Mouse (Mus musculus) kidney, embryonic 16.5 days (tissue): ENCODE measurements around the gene Ctnnd2. TPM values are rescaled to one million over a fixed set of nuclear protein-coding genes. Genes with fewer than 3 reads are reported as not detected.

Source experiments
- ATAC-seq: fragments of 200-750 bp; cut with Nextera tagmentation; 2 replicates; pipeline ENCODE4 v1.8.0; 2017; ENCODE audit warnings: moderate TSS enrichment; ENCODE audit not compliant: low FRiP score, low TSS enrichment
- H3K27ac ChIP-seq: fragments of 300-500 bp; sonication (generic); 2 replicates; pipeline ENCODE4 v1.5.1; 2014; ENCODE audit warnings: low read length
- H3K27me3 ChIP-seq: fragments of 300-500 bp; sonication (generic); 2 replicates; pipeline ENCODE4 v1.6.1; 2014; ENCODE audit warnings: low read length, control low read depth, mixed read lengths; ENCODE audit not compliant: insufficient read depth
- H3K36me3 ChIP-seq: fragments of 300-500 bp; sonication (generic); 2 replicates; pipeline ENCODE4 v1.6.1; 2014; ENCODE audit warnings: low read length, control low read depth, mixed read lengths; ENCODE audit not compliant: insufficient read depth
- H3K4me1 ChIP-seq: fragments of 300-500 bp; sonication (generic); 2 replicates; pipeline ENCODE4 v1.6.1; 2014; ENCODE audit warnings: low read length, control low read depth, mixed read lengths; ENCODE audit not compliant: insufficient read depth
- H3K4me2 ChIP-seq: fragments of 300-500 bp; sonication (generic); replicated peaks from 2 replicates; pipeline ENCODE4 v1.6.1; 2014; ENCODE audit warnings: low read depth, low read length
- H3K4me3 ChIP-seq: fragments of 300-500 bp; sonication (generic); 2 replicates; pipeline ENCODE4 v1.5.1; 2014; ENCODE audit warnings: mild to moderate bottlenecking, low read length
- H3K9ac ChIP-seq: fragments of 300-500 bp; sonication (generic); replicated peaks from 2 replicates; pipeline ENCODE4 v1.6.1; 2014; ENCODE audit warnings: low read length
- H3K9me3 ChIP-seq: fragments of 300-500 bp; sonication (generic); 2 replicates; pipeline ENCODE4 v1.6.1; 2016; ENCODE audit warnings: low read length, control low read depth
- WGBS: fragments of 180-500 bp; shearing (Covaris S2); extraction: QIAGEN DNeasy Blood & Tissue Kit; methylation state at CpG from one replicate; pipeline ENCODE4 v1.1.7; 2014; 5-methylcytosine and 5-hydroxymethylcytosine counted together
- polyA plus RNA-seq: library from polyadenylated mRNA; unstranded; fragments of >200 nt; fragmentation: Nextera tagmentation; extraction: Ambion mirVana; gene quantifications from 2 replicates; pipeline ENCODE4 v1.2.1, GENCODE M21; 2015

Gene Ctnnd2
- polyA plus RNA-seq, 1 experiment from 2014 or later, result 3.6 TPM

DNA sequence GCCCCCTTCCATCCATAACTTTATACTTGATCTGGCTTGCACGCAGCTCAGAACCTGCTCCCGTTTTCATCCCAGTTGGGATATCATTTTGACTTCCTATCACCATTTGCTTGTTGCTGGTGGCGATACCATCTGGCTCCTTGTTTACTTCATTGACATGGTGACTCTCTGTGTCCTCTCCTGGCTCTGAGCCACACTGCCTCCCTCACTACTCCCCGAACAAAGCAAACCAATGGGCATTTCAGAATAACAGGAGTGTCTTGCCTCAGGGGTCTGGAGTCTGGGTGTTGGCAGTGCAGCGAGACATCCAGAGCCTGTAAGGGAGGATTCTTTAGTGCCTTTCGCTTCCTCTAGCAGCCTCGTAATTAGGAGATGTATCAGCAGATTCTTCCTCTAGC is 113.9 kb downstream of the Ctnnd2 start:
- no peaks in the 10 kb centered on the region for H3K36me3 ChIP-seq
- no peak for ATAC-seq
- H3K4me1 ChIP-seq, result no peaks in the 10 kb centered on the region
- no peak overlapping the region for H3K9ac ChIP-seq
- no peak overlapping the region for H3K4me2 ChIP-seq
- H3K27ac ChIP-seq, result no peak overlapping the region
- WGBS, result 92% methylated on average over 7 of the region's 7 CpGs
- H3K27me3 ChIP-seq, result no peaks in the 10 kb centered on the region
- no peak overlapping the region for H3K4me3 ChIP-seq
- H3K9me3 ChIP-seq, result no peaks in the 10 kb centered on the region

DNA sequence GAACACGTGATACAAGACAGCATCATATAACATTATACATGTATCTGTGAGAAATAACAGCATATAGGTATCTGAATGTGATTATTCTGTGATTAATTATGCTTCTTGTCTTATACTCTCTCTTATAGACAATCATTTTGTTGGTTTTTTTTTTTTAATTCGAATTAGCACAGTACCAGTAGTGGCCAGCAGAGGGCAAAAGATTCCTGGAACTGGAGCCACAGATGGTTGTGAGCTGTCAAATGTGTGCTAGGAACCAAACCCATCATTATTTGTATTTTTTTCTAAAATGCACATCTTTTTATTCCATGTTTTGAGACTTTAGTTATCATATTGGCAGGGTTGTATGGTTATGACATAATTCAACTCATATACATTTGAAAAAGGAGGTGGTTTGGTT is 130.4 kb downstream of the Ctnnd2 start:
- 0 out of 2 replicates have a peak, but pooled peaks cover 6% of the 10 kb centered on the region for H3K9me3 ChIP-seq
- no peaks in the 10 kb centered on the region for H3K36me3 ChIP-seq
- H3K27me3 ChIP-seq, result no peaks in the 10 kb centered on the region
- no peak overlapping the region for H3K9ac ChIP-seq
- ATAC-seq, result no peak
- H3K4me3 ChIP-seq, result no peak overlapping the region
- H3K4me2 ChIP-seq, result no peak overlapping the region
- no peak overlapping the region for H3K27ac ChIP-seq
- H3K4me1 ChIP-seq, result no peaks in the 10 kb centered on the region
- 77% methylated on average over 2 of the region's 2 CpGs for WGBS

- no peaks in the 10 kb centered on the region for H3K27me3 ChIP-seq
- no peak overlapping the region for H3K4me2 ChIP-seq
- H3K4me3 ChIP-seq, result no peak overlapping the region
- 93% methylated on average over 7 of the region's 7 CpGs for WGBS
- 0 out of 2 replicates have a peak, but pooled peaks cover 6% of the 10 kb centered on the region for H3K9me3 ChIP-seq
- no peak overlapping the region for H3K9ac ChIP-seq
- no peak for ATAC-seq
- H3K4me1 ChIP-seq, result no peaks in the 10 kb centered on the region
- H3K36me3 ChIP-seq, result no peaks in the 10 kb centered on the region
- H3K27ac ChIP-seq, result no peak overlapping the region
These were observed 134.0 kb downstream of the Ctnnd2 start for GRCm38 (mm10) chr15:30306437-30306836.

GRCm38 (mm10) chr15:30322543-30322942 is 150.2 kb downstream of the Ctnnd2 start:
- Histone ChIP-seq H3K27ac (no peak overlapping the region), H3K36me3 (no peaks in the 10 kb centered on the region), H3K4me3 (no peak overlapping the region), H3K9me3 (no peaks in the 10 kb centered on the region), H3K27me3 (no peaks in the 10 kb centered on the region), H3K4me1 (no peaks in the 10 kb centered on the region), H3K4me2 (no peak overlapping the region), H3K9ac (no peak overlapping the region)
- ATAC-seq, result no peak
- WGBS, result 79% methylated on average over 2 of the region's 2 CpGs

DNA sequence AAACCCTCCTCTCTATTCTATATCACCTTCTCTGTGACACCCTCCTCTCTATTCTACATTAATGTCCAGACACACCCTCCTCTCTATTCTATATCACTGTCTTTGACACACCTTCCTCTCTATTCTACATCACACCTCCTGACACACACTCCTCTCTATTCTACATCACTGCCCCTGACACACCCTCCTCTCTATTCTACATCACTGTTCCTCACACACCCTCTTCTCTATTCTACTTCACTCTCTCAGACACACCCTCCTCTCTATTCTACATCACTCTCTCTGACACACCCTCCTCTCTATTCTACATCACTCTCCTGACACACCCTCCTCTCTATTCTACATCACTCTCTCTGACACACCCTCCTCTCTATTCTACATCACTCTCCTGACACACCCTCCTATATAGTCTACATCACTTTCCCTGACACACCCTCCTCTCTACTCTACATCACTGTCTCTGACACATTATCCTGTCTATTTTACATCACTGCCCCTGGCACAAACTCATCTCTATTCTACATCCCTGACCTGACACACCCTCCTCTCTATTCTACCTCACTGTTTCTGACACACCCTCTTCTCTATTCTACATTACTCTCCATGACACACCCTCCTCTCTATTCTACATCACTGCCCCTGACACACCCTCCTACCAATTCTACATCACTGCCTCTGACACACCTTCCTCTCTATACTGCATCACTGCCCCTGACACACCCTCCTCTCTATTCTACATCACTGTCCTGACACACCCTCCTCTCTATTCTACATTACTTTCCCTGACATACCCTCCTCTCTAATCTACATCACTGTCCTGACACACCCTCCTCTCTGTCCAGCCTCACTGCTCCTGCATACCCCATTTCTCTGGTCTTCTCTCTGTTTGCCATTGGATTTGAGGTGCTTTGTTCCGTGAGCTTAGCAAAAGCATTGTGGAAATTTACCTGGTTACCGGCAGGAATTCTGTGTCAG is 161.2 kb downstream of the Ctnnd2 start:
- Histone ChIP-seq H3K36me3 (no peaks in the 10 kb centered on the region), H3K4me3 (no peak overlapping the region), H3K27ac (no peak overlapping the region), H3K4me1 (no peaks in the 10 kb centered on the region), H3K27me3 (no peaks in the 10 kb centered on the region), H3K9me3 (no peaks in the 10 kb centered on the region), H3K9ac (no peak overlapping the region), H3K4me2 (no peak overlapping the region)
- WGBS, result 69% methylated on average over 2 of the region's 2 CpGs
- no peak for ATAC-seq

GRCm38 (mm10) chr15:30338585-30339197 is 166.3 kb downstream of the Ctnnd2 start:
- no peak for ATAC-seq
- H3K9ac ChIP-seq, result no peak overlapping the region
- H3K9me3 ChIP-seq, result no peaks in the 10 kb centered on the region
- H3K4me2 ChIP-seq, result no peak overlapping the region
- peaks cover 5% of the 10 kb centered on the region; the same call in 1 of the 2 replicates for H3K4me1 ChIP-seq
- H3K27me3 ChIP-seq, result no peaks in the 10 kb centered on the region
- no peak overlapping the region for H3K27ac ChIP-seq
- 38% methylated on average over 6 of the region's 6 CpGs for WGBS
- H3K4me3 ChIP-seq, result no peak overlapping the region
- H3K36me3 ChIP-seq, result no peaks in the 10 kb centered on the region

DNA sequence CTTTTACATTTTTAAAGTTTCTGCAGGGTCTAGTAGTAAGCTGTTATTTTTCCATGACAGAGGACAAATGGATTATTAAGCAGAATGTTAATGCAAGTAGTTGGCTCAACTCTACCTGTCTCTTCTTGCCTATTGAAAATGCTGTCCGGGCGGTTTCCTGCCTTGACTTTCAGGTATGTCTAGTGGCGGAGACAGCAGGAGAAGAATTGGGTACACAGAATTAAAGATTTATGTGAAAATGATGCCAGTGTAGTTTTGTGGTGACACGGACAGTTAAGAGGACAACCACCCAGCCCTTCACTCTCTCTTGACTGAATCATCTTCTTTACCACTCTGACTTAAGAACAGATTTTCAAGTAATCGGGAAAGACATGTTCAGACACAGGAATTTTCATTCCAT is 173.4 kb downstream of the Ctnnd2 start:
- Histone ChIP-seq H3K4me1 (no peaks in the 10 kb centered on the region), H3K27me3 (no peaks in the 10 kb centered on the region), H3K9me3 (no peaks in the 10 kb centered on the region), H3K27ac (no peak overlapping the region), H3K4me3 (no peak overlapping the region), H3K36me3 (no peaks in the 10 kb centered on the region), H3K4me2 (no peak overlapping the region), H3K9ac (no peak overlapping the region)
- no peak for ATAC-seq
- WGBS, result 86% methylated on average over 5 of the region's 5 CpGs

- no peak overlapping the region for H3K4me3 ChIP-seq
- 89% methylated on average over 1 of the region's 1 CpGs for WGBS
- H3K4me1 ChIP-seq, result no peaks in the 10 kb centered on the region
- H3K27me3 ChIP-seq, result no peaks in the 10 kb centered on the region
- no peak overlapping the region for H3K27ac ChIP-seq
- no peaks in the 10 kb centered on the region for H3K9me3 ChIP-seq
- no peaks in the 10 kb centered on the region for H3K36me3 ChIP-seq
- H3K4me2 ChIP-seq, result no peak overlapping the region
- ATAC-seq, result no peak
- no peak overlapping the region for H3K9ac ChIP-seq
These were observed 192.1 kb downstream of the Ctnnd2 start for GRCm38 (mm10) chr15:30364491-30364890.

GRCm38 (mm10) chr15:30369997-30370396 is 197.6 kb downstream of the Ctnnd2 start:
- Histone ChIP-seq H3K9ac (no peak overlapping the region), H3K27me3 (no peaks in the 10 kb centered on the region), H3K9me3 (no peaks in the 10 kb centered on the region), H3K4me2 (no peak overlapping the region), H3K4me1 (no peaks in the 10 kb centered on the region), H3K4me3 (no peak overlapping the region), H3K27ac (no peak overlapping the region), H3K36me3 (no peaks in the 10 kb centered on the region)
- no peak for ATAC-seq
- whole genome bisulfite sequencing, result 48% methylated on average over 7 of the region's 7 CpGs

DNA sequence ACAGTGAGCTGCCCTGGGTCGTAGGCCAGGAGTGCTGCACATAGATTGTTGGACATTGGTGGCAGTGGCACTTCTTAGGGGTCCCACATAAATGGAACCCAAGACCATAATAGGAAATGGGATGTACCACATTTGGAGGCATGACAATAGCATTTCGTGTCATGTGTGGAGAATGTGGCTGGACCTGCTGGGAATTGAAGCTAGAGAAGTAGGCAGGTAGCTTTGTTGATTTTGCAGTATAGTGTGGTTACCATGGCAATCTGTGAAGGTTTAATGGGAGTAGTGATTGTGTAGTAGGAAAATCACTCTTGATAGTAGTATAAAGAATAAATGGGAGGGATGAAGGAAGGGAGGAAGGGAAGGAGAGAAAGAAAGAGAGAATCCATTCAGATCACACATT is 198.8 kb downstream of the Ctnnd2 start:
- no peaks in the 10 kb centered on the region for H3K36me3 ChIP-seq
- no peak overlapping the region for H3K27ac ChIP-seq
- no peak overlapping the region for H3K4me3 ChIP-seq
- H3K9ac ChIP-seq, result no peak overlapping the region
- no peaks in the 10 kb centered on the region for H3K27me3 ChIP-seq
- no peaks in the 10 kb centered on the region for H3K4me1 ChIP-seq
- ATAC-seq, result no peak
- WGBS, result 86% methylated on average over 2 of the region's 2 CpGs
- no peak overlapping the region for H3K4me2 ChIP-seq
- no peaks in the 10 kb centered on the region for H3K9me3 ChIP-seq
